Mouse (Mus musculus) midbrain, embryonic 10.5 days (tissue): ENCODE measurements around the gene Pard3b. TPM values are rescaled to one million over a fixed set of nuclear protein-coding genes. Genes with fewer than 3 reads are reported as not detected.

Experiments
- DNase-seq: peaks from one replicate; pipeline ENCODE4 v3.0.0-alpha.2; 2017; ENCODE audit warnings: low spot score
- H3K27ac ChIP-seq: fragments of 300-500 bp; sonication (generic); replicated peaks from 2 replicates; pipeline ENCODE4 v1.5.1; 2016; ENCODE audit warnings: mild to moderate bottlenecking
- H3K27me3 ChIP-seq: fragments of 300-500 bp; sonication (generic); 2 replicates; pipeline ENCODE4 v1.6.1; 2016; ENCODE audit warnings: low read depth, mild to moderate bottlenecking; ENCODE audit not compliant: poor library complexity, severe bottlenecking
- H3K36me3 ChIP-seq: fragments of 300-500 bp; sonication (generic); 2 replicates; pipeline ENCODE4 v1.6.1; 2016; ENCODE audit warnings: mild to moderate bottlenecking, moderate library complexity
- H3K4me1 ChIP-seq: fragments of 300-500 bp; sonication (generic); 2 replicates; pipeline ENCODE4 v1.6.1; 2016
- H3K4me3 ChIP-seq: fragments of 300-500 bp; sonication (generic); 2 replicates; pipeline ENCODE4 v1.5.1; 2016; ENCODE audit warnings: mild to moderate bottlenecking, moderate library complexity
- H3K9me3 ChIP-seq: fragments of 300-500 bp; sonication (generic); replicated peaks from 2 replicates; pipeline ENCODE4 v1.6.1; 2016; ENCODE audit warnings: mild to moderate bottlenecking
- WGBS: fragments of 180-500 bp; shearing (Covaris S2); methylation state at CpG from one replicate; pipeline ENCODE4 v1.1.7; 2016; 5-methylcytosine and 5-hydroxymethylcytosine counted together
- polyA plus RNA-seq: library from polyadenylated mRNA; unstranded; fragments of >200 nt; fragmentation: Nextera tagmentation; extraction: Ambion mirVana; gene quantifications from 2 replicates; pipeline ENCODE4 v1.2.1, GENCODE M21; 2016

Gene Pard3b
- polyA plus RNA-seq, 1 experiment from 2014 or later, result 8.2 TPM

DNA sequence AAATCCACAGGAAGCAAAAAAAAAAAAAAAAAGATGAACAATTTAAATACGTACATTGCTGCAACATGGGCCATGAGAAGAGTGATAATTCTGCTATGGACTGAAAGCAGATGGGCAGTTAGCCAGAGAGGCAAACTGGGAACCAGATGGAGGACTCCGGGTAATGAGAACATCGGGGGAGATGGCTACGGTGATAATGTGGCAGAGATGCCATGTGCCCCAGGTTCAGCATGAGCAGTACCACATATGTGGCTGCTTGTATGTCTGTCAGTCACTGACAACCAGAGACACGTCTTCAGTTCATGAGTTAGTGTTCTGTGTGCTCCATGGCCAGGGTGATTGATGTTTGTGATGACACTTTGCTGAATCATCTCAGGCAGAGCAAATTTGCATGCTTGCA, 157.7 kb downstream of the Pard3b start:
- no peak for DNase-seq
- Histone ChIP-seq H3K4me3 (no peak overlapping the region), H3K36me3 (no peaks in the 10 kb centered on the region), H3K27ac (no peak overlapping the region), H3K4me1 (no peaks in the 10 kb centered on the region), H3K27me3 (no peaks in the 10 kb centered on the region), H3K9me3 (peaks cover 5% of the 10 kb centered on the region; the same call in 1 of the 2 replicates)
- 93% methylated on average over 5 of the region's 5 CpGs for WGBS

DNA sequence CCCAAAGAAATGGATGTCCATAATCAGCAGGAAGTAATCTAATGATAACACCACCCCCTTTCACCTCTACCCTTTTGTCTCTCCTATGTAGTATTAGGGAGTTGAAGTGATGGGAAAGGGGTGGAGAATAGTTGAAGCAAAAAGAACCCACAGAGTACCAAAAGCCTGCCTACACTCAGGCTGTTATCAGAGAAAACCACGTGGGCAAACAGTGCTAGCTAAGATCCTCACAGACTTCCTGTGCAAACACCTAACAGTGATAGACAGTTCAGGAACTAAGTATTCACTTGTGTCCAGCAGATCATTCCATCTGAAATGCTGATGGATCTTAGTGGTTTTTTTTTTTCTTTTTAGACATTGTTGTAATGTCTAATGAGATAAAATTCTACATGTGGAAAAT, 181.6 kb downstream of the Pard3b start:
- no peak for DNase-seq
- WGBS, result 54% methylated on average over 1 of the region's 1 CpGs
- Histone ChIP-seq H3K4me1 (no peaks in the 10 kb centered on the region), H3K9me3 (no peaks in the 10 kb centered on the region), H3K27me3 (no peaks in the 10 kb centered on the region), H3K36me3 (no peaks in the 10 kb centered on the region), H3K4me3 (no peak overlapping the region), H3K27ac (no peak overlapping the region)

DNA sequence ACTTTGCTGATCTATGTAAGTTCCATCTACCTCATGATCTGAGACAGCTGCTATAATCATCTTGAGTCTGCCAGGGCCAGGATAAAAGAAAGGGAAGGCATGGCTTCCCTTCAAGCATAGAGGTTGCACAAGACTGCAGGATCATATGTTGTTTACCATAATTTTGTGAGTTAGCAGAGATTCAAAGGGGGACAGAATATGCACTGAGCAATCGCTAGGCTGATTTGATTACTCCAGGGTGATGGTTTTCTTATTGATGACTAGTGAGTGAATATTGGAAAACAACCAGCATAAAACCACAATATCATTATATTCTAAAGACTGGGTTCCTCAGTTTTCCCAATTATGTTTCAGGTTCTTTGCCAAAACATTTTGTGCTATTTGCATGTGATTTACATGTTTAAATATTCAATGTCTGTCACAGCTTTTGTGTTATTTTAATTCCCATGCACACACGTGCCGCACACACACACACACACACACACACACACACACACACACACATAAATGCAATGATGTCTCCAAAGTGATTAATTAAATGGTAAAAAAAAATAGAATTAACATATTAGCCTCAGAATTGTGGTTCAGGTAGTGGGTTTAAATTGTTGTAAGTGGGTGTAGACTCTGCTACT, 187.1 kb downstream of the Pard3b start:
- Histone ChIP-seq H3K4me3 (no peak overlapping the region), H3K36me3 (no peaks in the 10 kb centered on the region), H3K4me1 (no peaks in the 10 kb centered on the region), H3K27me3 (no peaks in the 10 kb centered on the region), H3K27ac (no peak overlapping the region), H3K9me3 (no peaks in the 10 kb centered on the region)
- 85% methylated on average over 3 of the region's 3 CpGs for WGBS
- DNase-seq, result no peak

DNA sequence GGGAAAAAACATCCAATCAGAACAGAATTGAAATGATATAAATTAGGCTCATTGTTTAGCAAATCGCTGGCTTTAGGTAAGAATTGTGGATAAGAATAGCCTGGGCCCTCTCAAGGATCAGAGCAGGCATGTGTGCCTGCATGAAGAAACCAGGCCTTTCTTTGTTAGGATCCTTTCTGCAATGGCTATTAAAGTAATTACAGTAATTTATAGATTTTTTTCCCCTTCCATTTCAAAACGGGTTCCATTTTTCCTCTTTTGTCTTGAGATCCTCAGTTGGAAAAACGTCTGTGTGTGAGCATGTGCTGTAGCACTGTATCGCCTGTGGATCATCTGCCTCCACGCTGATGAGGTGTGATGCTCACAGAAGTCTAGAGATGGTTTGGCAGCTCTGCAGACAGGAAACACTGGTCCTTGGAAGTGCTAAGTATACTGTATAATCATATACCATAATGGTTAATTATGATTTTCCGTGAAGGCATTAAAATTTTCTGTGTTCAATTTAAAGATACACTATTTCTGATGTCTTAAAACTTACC, 198.5 kb downstream of the Pard3b start:
- H3K36me3 ChIP-seq, result no peaks in the 10 kb centered on the region
- WGBS, result 86% methylated on average over 6 of the region's 6 CpGs
- no peaks in the 10 kb centered on the region for H3K9me3 ChIP-seq
- no peaks in the 10 kb centered on the region for H3K4me1 ChIP-seq
- no peak overlapping the region for H3K4me3 ChIP-seq
- H3K27ac ChIP-seq, result no peak overlapping the region
- H3K27me3 ChIP-seq, result no peaks in the 10 kb centered on the region
- DNase-seq, result no peak

DNA sequence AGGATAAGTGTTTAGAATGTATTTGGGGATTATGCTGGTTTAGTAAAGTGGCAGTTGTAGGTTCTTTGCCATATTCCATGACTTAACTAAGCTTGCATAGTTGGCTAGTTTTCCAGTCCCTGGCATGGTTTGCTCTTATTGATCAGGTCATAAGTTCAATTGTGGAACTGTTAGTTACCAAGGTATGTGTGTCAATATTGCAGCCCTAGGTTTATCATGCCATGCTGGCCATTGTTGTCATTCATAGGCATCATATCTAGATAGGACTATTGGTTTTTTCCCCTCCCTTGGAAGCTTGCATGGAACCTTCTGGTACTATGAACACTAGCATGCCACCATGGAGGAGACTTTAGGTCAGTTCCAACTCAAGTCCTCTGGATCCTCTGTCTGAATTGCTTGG, 208.0 kb downstream of the Pard3b start:
- Histone ChIP-seq H3K27me3 (no peaks in the 10 kb centered on the region), H3K4me1 (peaks cover 7% of the 10 kb centered on the region; the same call in 1 of the 2 replicates), H3K36me3 (no peaks in the 10 kb centered on the region), H3K27ac (no peak overlapping the region), H3K4me3 (no peak overlapping the region), H3K9me3 (no peaks in the 10 kb centered on the region)
- no peak for DNase-seq

DNA sequence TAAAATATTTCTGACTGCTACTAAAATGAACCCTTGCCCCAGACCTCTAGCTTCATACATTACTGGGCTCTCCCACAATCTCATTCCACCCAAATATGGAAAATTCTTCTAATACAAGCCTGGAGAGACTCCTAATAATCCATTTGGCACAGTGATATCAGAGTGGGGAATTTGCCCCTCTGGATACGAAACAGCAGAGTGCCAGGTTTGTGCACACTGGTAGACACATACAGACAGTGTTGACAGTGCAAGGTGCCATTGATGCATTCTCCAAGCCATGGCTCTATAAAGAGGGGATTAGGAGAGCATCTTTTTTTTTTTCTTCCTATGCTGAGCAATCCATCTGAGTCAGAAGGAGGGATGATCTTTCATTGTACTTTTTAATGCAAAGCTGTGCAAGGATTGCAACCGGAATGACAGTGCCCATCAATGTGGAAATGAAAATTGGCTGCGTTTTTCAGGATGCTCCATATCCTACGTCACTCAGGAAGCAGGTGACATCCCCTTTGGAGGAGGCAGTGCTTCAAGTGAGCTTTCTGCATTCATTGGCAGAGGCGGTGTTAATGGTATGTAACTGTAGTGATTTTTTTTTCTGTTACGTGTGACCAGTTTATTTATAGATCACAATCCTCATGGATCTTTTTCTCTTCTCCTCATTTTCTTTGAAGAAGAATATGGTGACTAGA, 210.5 kb downstream of the Pard3b start:
- Histone ChIP-seq H3K4me3 (no peak overlapping the region), H3K9me3 (no peaks in the 10 kb centered on the region), H3K36me3 (no peaks in the 10 kb centered on the region), H3K4me1 (peaks cover 7% of the 10 kb centered on the region; the same call in 1 of the 2 replicates), H3K27ac (no peak overlapping the region), H3K27me3 (no peaks in the 10 kb centered on the region)
- no peak for DNase-seq
- WGBS, result 86% methylated on average over 6 of the region's 6 CpGs

DNA sequence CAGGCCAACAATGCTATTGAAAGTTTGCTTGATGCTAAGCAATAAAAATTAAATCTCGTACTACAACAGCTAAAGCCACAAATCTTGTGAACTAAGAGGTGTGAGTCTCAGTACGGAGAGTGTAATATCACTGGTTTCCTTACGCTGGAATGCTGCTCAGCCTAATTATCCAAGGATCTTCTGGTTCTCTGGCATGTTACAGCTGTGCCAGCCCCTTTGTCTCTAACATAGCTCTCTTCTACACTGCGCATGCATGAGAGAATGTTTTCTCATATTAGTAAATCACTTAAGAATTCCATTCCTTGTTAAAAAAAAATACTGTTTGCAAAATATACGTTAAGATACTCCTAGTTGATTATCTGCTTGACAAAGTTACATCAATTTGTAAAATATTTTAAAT, 211.8 kb downstream of the Pard3b start:
- Histone ChIP-seq H3K27ac (no peak overlapping the region), H3K36me3 (no peaks in the 10 kb centered on the region), H3K9me3 (no peaks in the 10 kb centered on the region), H3K27me3 (no peaks in the 10 kb centered on the region), H3K4me3 (no peak overlapping the region), H3K4me1 (peaks cover 7% of the 10 kb centered on the region; the same call in 1 of the 2 replicates)
- no peak for DNase-seq
- WGBS, result 84% methylated on average over 5 of the region's 5 CpGs

DNA sequence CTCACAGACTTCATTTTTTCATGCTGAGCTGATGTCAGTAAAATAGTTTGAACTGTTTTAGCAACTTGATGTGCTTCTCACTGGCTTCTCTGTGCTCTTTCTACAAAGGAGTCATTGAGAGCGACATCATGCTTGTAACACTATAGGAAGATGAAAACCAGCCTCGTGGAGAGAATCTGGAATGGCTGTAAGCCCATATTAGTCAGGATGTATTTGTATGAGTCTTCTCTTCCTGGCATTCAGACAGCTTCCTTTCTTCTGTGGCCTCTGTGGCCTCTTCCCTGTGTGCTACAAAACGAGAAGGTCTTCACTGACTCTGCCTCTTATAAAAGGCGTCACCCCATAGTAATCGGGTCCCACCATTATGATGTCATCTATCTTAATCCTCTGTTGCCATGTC, 212.6 kb downstream of the Pard3b start:
- no peak for DNase-seq
- no peaks in the 10 kb centered on the region for H3K27me3 ChIP-seq
- H3K36me3 ChIP-seq, result no peaks in the 10 kb centered on the region
- H3K9me3 ChIP-seq, result no peaks in the 10 kb centered on the region
- H3K4me1 ChIP-seq, result peaks cover 7% of the 10 kb centered on the region; the same call in 1 of the 2 replicates
- H3K4me3 ChIP-seq, result no peak overlapping the region
- 65% methylated on average over 5 of the region's 5 CpGs for WGBS
- H3K27ac ChIP-seq, result no peak overlapping the region

DNA sequence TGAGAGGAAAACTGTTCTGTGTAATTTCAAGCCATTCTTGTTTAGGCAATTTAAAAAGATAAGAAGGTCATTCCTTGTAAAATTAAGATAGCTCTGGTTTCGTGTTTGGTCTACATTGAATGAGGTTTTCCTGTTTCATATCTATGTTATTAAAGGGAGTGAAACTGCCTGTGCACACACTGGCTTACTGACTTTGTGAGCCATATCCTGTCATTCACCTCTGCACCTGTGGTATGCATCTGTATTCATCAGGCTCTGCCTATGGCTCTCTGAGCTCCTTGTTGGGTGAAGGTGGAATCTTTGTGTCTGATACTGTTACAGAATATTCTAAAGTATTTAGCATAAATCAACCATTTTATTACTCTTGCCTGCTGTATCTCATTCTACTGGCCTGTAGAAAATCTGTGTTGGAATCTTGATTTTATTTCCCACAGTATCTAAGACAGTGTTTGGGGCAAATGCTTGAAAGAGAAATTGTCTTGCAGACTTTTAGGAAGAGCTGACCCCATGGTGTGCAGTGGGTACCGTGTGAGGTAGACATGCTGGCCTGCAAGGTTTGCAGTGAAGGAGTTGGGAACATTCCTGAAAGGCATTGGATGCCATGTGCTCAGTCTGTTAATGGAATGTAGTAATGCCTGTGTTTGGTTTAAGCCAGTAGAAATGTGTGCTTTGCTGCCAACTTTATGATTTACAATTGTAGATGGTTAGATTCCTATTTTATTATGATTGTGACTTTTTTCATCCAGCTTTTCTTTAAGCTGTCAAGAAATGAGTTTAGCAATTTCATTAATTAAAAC, 228.9 kb downstream of the Pard3b start:
- DNase-seq, result no peak
- Histone ChIP-seq H3K4me1 (no peaks in the 10 kb centered on the region), H3K9me3 (no peaks in the 10 kb centered on the region), H3K27me3 (no peaks in the 10 kb centered on the region), H3K4me3 (no peak overlapping the region), H3K36me3 (no peaks in the 10 kb centered on the region), H3K27ac (no peak overlapping the region)
- 80% methylated on average over 2 of the region's 2 CpGs for WGBS

DNA sequence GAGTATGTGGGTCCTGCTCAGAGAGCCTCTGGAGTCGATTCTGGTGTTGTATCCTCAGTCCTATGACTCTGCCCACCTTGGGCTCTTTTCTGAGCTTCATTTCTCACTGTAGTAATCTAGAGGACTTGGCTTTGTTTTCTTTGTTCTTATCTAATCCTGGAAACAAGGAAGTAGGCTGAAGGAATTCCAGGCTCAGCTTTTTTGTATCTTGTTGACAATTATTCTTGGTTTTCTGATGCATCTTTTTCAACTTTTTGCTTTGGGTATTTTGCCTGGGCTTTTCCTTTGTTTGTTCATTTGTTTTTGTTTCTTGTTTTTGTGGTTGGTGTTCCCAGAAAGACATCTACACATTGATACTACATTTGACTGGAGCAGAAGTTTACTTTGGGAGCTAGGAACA, 236.3 kb downstream of the Pard3b start:
- no peak for DNase-seq
- 45% methylated on average over 1 of the region's 1 CpGs for WGBS
- Histone ChIP-seq H3K27me3 (no peaks in the 10 kb centered on the region), H3K36me3 (no peaks in the 10 kb centered on the region), H3K27ac (no peak overlapping the region), H3K4me3 (no peak overlapping the region), H3K9me3 (no peaks in the 10 kb centered on the region), H3K4me1 (0 out of 2 replicates have a peak, but pooled peaks cover 3% of the 10 kb centered on the region)

DNA sequence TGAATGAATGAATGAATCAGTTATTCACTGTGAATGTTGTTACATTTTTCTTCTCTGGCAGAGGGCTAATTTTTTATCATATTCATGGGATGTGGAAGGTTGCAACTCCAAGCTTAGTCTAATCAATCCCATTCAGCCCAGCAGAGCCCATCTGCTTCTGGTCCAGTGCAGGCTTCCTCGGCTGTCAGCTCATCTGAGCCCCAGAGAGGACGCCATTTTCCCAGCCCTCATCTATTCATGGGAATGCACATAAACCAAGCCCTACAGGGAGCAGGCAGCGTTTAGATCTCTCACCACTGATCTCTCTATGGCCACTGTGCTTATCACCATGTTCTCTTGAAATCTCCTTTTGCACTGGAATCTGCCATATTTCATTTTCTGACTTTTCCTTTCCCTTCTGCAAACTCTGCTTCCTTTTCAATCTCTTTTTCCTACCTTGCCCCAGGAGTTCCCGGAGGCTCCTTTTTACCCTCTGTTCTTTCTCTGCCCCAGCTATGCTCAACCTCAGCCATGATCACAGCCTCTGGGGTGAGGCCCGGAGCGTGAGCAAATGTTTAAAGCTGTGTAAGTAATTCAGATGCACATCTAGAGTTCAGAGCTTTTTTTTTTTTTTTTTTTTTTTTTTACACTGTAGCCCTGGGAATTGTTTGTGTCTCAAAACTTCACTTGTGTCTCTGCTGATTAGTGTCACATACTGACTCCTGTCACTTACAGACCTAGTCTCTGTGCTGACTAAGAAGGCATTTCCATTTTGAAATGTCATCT, 241.3 kb downstream of the Pard3b start:
- 77% methylated on average over 6 of the region's 6 CpGs for WGBS
- Histone ChIP-seq H3K9me3 (no peaks in the 10 kb centered on the region), H3K36me3 (no peaks in the 10 kb centered on the region), H3K4me1 (0 out of 2 replicates have a peak, but pooled peaks cover 3% of the 10 kb centered on the region), H3K27me3 (no peaks in the 10 kb centered on the region), H3K4me3 (no peak overlapping the region), H3K27ac (0 out of 2 replicates have a peak overlapping the region, but pooled peaks have one; percentile 46)
- DNase-seq, result no peak

DNA sequence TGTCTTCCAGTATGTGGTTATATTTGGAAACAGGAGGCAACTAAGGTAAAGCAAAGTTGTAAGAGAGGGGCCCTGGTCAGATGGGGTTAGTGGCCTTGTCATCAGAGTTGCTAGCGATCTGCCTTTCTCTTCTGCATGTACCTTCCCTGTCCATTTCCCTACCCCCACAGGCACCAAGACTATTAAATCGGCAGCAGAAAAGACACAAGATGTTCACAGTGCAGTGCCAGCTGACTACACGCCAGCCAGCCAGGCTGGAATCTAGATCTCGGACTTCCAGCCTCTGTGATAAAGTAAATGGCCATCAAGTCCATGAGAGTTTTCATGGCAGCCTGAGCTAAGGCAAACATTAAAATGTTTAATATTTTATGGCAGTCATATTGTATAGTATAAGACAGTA, 257.4 kb downstream of the Pard3b start:
- Histone ChIP-seq H3K27ac (no peak overlapping the region), H3K36me3 (no peaks in the 10 kb centered on the region), H3K9me3 (no peaks in the 10 kb centered on the region), H3K27me3 (no peaks in the 10 kb centered on the region), H3K4me1 (no peaks in the 10 kb centered on the region), H3K4me3 (no peak overlapping the region)
- no peak for DNase-seq
- WGBS, result 84% methylated on average over 4 of the region's 4 CpGs
